Mouse (Mus musculus) liver, embryonic 13.5 days (tissue): ENCODE measurements around the gene A930033H14Rik. TPM values are rescaled to one million over a fixed set of nuclear protein-coding genes. Genes with fewer than 3 reads are reported as not detected.

Experiments used
- ATAC-seq: fragments of 200-750 bp; cut with Nextera tagmentation; 2 replicates; pipeline ENCODE4 v1.8.0; 2017; ENCODE audit warnings: low read depth, mild to moderate bottlenecking, moderate number of reproducible peaks, moderate library complexity
- DNase-seq: peaks from one replicate; pipeline ENCODE4 v3.0.0; 2022
- H3K27ac ChIP-seq: fragments of 300-500 bp; sonication (generic); 2 replicates; pipeline ENCODE4 v1.5.1; 2015; ENCODE audit warnings: moderate library complexity, mild to moderate bottlenecking, inconsistent platforms
- H3K27me3 ChIP-seq: fragments of 300-500 bp; sonication (generic); 2 replicates; pipeline ENCODE4 v1.6.1; 2015; ENCODE audit warnings: mild to moderate bottlenecking, inconsistent platforms
- H3K36me3 ChIP-seq: fragments of 300-500 bp; sonication (generic); 2 replicates; pipeline ENCODE4 v1.6.1; 2015; ENCODE audit warnings: mild to moderate bottlenecking, inconsistent platforms
- H3K4me1 ChIP-seq: fragments of 300-500 bp; sonication (generic); replicated peaks from 2 replicates; pipeline ENCODE4 v1.6.1; 2015; ENCODE audit warnings: inconsistent platforms
- H3K4me2 ChIP-seq: fragments of 300-500 bp; sonication (generic); 2 replicates; pipeline ENCODE4 v1.6.1; 2015; ENCODE audit warnings: inconsistent platforms, mild to moderate bottlenecking, moderate library complexity
- H3K4me3 ChIP-seq: fragments of 300-500 bp; sonication (generic); replicated peaks from 2 replicates; pipeline ENCODE4 v1.5.1; 2015; ENCODE audit warnings: mild to moderate bottlenecking, inconsistent platforms
- H3K9ac ChIP-seq: fragments of 300-500 bp; sonication (generic); 2 replicates; pipeline ENCODE4 v1.6.1; 2015; ENCODE audit warnings: mild to moderate bottlenecking, inconsistent platforms
- H3K9me3 ChIP-seq: fragments of 300-500 bp; sonication (generic); replicated peaks from 2 replicates; pipeline ENCODE4 v1.6.1; 2016; ENCODE audit warnings: inconsistent platforms
- WGBS: fragments of 180-500 bp; shearing (Covaris S2); methylation state at CpG from one replicate; pipeline ENCODE4 v1.1.7; 2015; ENCODE audit not compliant: insufficient replicate concordance; 5-methylcytosine and 5-hydroxymethylcytosine counted together
- polyA plus RNA-seq: library from polyadenylated mRNA; unstranded; fragments of >200 nt; fragmentation: Nextera tagmentation; extraction: Ambion mirVana; gene quantifications from 2 replicates; pipeline ENCODE4 v1.2.1, GENCODE M21; 2015

A930033H14Rik gene
- 0.39 TPM in 2 replicates for polyA plus RNA-seq

DNA sequence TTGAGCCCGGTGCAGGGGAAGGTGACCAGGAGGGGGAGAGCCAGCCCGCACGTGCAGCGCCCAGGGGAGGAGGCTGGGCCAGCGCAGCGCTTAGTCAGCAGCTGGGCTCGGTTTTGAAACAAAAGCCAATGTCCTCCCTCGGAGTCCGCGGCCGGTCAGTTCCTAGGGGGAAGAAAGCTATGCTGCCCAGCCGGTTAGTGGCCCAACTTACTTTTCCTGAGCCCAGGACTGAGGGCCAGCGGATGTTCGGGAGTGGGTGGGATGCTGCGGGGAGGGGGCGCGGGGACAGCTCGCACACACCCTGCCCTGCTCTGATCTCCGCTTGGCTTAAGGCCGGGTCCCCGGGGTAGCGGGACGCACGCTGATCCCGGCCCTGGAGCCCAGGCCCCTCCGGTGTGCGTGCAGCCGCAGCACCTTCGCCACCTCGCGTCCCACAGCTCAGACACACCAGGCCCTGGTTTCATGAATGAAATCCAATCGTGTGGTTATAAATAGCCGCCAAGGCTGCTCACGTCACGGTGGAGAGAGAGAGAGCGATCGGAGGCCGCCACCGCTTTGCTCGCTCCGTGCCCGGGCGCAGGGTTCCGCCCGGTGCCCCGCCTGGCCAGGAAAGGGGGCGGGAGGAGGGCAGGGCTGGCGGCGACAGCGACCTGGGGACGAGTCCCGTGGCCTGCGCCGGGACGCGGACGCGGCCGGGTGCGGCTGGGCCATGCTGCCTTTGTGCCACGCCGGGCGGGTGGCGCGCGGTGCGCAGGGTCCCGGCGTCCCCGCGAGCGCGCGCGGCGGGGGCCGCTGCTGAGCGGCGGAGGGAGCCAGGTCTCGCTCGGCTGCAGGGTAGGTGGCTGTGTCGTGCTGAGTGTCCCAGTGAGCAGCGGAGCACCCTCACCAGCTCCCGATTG is at the start of gene A930033H14Rik:
A930033H14Rik (minus strand) TSS at position 557 of the 899 bp plus-strand sequence.
- ATAC-seq (peak; percentile 81), DNase-seq (peak; percentile 43)
- Histone ChIP-seq H3K27ac (peak within 1 kb of the TSS; percentile 87), H3K36me3 (0 out of 2 replicates have a peak, but pooled peaks cover 5% of the 10 kb centered on the region), H3K4me2 (peak within 1 kb of the TSS; percentile 75), H3K27me3 (peaks cover 33% of the 10 kb centered on the region), H3K4me1 (peaks cover 33% of the 10 kb centered on the region), H3K9me3 (no peaks in the 10 kb centered on the region), H3K9ac (peak within 1 kb of the TSS; percentile 74), H3K4me3 (peak within 1 kb of the TSS; percentile 61)
- under 1% methylated on average over 81 of the region's 84 CpGs for WGBS

DNA sequence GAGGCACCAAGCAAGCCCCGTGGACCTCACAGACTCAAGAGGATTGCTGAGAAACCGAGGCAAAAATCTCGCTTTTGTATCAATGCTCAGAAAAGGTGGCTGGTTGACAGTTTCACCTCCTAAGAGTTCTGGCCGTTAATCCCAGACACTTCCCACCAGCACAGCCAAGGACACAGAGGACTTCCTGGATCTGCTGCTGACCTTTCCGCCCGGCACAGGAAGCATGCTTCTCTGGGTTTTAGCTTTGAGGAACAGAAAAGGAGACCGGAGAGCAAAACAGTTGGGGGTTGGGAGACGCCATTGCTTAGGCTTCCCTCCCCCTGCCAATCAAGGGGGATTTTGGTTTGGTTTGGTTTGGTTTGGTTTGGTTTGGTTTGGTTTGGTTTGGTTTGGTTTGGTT is 47.0 kb upstream of the A930033H14Rik start:
- Histone ChIP-seq H3K9ac (no peak overlapping the region), H3K4me1 (peaks cover 25% of the 10 kb centered on the region), H3K4me3 (no peak overlapping the region), H3K36me3 (no peaks in the 10 kb centered on the region), H3K9me3 (no peaks in the 10 kb centered on the region), H3K4me2 (no peak overlapping the region), H3K27ac (no peak overlapping the region), H3K27me3 (no peaks in the 10 kb centered on the region)
- 63% methylated on average over 8 of the region's 8 CpGs for WGBS
- no peak for ATAC-seq
- DNase-seq, result no peak

DNA sequence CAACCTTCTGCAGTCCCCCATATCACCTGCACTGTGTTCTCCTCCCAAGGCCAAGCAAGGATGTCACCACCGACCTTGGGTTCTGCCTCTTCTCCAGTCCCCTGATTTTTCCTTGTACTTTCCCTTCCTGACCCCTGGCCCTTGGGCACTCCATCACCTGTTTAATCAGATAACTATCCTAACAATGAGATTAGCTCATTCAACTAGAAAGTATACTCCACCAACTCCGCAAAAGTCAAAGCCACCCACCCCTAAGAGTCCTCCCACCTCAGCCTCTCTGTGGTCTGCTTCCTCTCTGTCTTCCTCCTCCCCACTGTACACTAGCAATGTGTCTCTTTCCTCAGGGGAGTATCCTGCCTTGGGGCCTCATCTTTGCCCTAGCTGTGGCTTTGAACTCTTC is 46.3 kb upstream of the A930033H14Rik start:
- Histone ChIP-seq H3K27me3 (no peaks in the 10 kb centered on the region), H3K9ac (no peak overlapping the region), H3K27ac (peak overlapping the region; percentile 39; the same call in 1 of the 2 replicates), H3K9me3 (no peaks in the 10 kb centered on the region), H3K4me3 (no peak overlapping the region), H3K4me1 (peaks cover 30% of the 10 kb centered on the region), H3K36me3 (no peaks in the 10 kb centered on the region), H3K4me2 (no peak overlapping the region)
- WGBS, result 32% methylated on average over 2 of the region's 2 CpGs
- no peak for DNase-seq
- ATAC-seq, result no peak

DNA sequence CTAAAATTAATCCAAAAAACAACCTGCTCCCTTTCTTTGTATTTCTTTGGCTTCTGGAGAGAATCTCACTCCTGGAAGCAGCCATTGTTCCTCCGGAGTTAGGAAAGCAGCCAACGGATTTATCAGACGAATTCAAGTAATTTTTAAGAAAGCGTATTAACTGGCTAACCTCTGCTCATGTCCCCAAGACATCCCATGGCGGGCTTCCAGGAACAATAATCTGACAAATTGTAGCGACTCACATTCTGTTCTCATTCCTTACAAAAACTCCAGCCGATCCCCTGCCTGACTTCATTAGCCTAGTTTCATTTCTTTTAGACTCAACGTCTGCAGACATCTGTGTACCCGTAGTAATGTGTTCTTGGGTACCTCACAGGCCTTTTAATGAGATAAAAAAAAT is 45.7 kb upstream of the A930033H14Rik start:
- H3K4me3 ChIP-seq, result no peak overlapping the region
- H3K27me3 ChIP-seq, result no peaks in the 10 kb centered on the region
- H3K4me2 ChIP-seq, result no peak overlapping the region
- no peaks in the 10 kb centered on the region for H3K36me3 ChIP-seq
- no peak for DNase-seq
- peak overlapping the region; percentile 39; the same call in 1 of the 2 replicates for H3K27ac ChIP-seq
- peaks cover 31% of the 10 kb centered on the region for H3K4me1 ChIP-seq
- no peak for ATAC-seq
- 69% methylated on average over 9 of the region's 9 CpGs for WGBS
- H3K9ac ChIP-seq, result no peak overlapping the region
- no peaks in the 10 kb centered on the region for H3K9me3 ChIP-seq

DNA sequence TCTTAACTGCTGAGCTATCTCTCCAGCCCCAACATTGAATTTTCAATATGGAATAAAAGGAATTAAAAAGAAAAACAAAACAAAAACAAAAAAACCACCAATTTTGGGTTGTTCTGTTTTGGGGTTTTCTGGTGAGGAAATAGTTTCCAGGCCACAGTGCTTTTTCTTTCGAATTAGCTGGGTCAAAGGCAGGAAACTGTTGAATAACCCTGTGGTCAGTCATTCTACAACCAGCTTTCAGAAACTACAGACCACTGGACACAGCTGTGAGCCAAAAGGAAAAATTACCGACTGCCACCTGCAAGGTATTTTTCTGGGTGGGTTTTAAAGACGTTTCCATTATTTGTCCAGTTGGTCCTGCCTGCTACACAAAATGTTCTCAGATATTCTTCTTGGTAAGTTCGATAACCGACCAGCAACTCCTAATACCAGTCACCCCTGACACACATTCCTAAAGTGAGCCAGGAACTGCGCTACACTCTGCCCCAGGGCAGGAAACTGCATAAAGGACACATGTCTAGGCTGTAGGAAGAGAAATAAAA is 44.8 kb upstream of the A930033H14Rik start:
- DNase-seq (no peak), ATAC-seq (no peak)
- no peaks in the 10 kb centered on the region for H3K9me3 ChIP-seq
- WGBS, result 42% methylated on average over 6 of the region's 6 CpGs
- H3K27ac ChIP-seq, result no peak overlapping the region
- H3K27me3 ChIP-seq, result no peaks in the 10 kb centered on the region
- H3K4me1 ChIP-seq, result peaks cover 35% of the 10 kb centered on the region
- H3K4me2 ChIP-seq, result no peak overlapping the region
- no peak overlapping the region for H3K4me3 ChIP-seq
- H3K36me3 ChIP-seq, result no peaks in the 10 kb centered on the region
- no peak overlapping the region for H3K9ac ChIP-seq

DNA sequence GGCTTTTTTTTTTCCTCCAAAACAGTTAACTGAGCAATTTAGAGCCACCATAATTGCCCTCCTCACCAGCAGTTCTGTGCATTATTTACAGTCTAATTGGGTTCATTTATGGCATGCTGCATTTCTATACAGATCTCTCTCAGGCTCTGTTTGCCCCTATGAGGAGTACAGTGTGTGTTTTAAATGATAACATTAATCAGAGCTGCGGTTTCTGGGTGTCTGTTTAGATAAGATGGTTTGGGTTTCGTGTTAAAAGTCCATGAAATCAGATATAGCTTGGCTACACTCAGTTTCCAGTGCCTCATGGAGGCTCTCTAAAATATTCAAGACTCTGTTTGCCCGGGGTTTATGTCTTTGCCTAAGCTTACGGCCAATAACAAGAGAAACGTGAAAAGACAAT is 42.7 kb upstream of the A930033H14Rik start:
- Histone ChIP-seq H3K4me3 (no peak overlapping the region), H3K4me1 (peaks cover 38% of the 10 kb centered on the region), H3K9ac (no peak overlapping the region), H3K9me3 (no peaks in the 10 kb centered on the region), H3K27ac (no peak overlapping the region), H3K4me2 (no peak overlapping the region), H3K36me3 (no peaks in the 10 kb centered on the region), H3K27me3 (no peaks in the 10 kb centered on the region)
- peak; percentile 43; the same call in 1 of the 2 replicates for ATAC-seq
- no peak for DNase-seq
- 24% methylated on average over 5 of the region's 5 CpGs for WGBS

DNA sequence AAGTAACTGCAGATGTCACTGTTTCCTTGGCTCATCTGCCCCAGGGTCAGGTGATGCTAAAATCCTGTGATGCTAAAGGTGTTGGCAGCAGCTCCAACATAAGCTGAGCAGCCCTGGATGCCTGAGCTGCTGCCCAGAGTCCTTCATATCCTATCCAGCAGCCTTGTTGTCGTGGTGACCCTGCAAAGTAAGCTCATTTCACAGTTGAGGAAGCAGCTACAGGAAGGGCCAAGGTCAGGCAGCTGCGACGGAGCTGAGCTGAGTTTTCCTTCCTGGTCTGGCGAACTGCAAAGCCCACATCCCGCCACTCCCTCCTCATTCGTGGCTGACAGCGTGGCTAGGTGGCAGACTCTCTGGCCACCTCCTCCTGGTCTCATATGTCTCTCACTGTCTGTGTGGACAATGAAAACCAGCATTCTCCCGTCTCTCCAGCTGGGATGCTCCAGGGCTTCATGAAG is 41.5 kb upstream of the A930033H14Rik start:
- H3K9ac ChIP-seq, result no peak overlapping the region
- H3K4me3 ChIP-seq, result no peak overlapping the region
- DNase-seq (no peak), ATAC-seq (0 out of 2 replicates have a peak, but pooled peaks have one; percentile 19)
- peaks cover 7% of the 10 kb centered on the region; the same call in 1 of the 2 replicates for H3K36me3 ChIP-seq
- peak overlapping the region; percentile 69; the same call in 1 of the 2 replicates for H3K27ac ChIP-seq
- H3K4me1 ChIP-seq, result peaks cover 38% of the 10 kb centered on the region
- H3K4me2 ChIP-seq, result no peak overlapping the region
- H3K27me3 ChIP-seq, result no peaks in the 10 kb centered on the region
- H3K9me3 ChIP-seq, result no peaks in the 10 kb centered on the region
- 11% methylated on average over 8 of the region's 8 CpGs for WGBS

DNA sequence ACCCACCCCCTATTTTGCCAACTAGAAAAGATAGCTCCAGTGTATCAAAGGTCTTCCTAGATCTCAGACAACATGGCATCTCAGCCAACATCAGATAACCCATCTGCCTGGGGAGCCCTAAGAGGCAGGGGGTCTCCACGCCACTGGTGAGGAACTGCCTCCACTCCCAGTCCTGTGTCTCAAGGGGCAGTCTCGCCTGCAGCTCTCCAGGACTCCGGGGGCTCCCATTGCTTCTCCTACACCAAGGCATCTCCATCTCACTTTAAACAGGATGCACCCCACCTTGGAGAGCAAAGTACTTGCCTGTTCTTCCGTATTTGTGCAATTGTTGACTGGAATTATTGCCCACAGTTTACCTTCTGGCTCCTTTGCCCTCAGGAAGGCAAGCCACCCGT is 40.8 kb upstream of the A930033H14Rik start:
- no peaks in the 10 kb centered on the region for H3K27me3 ChIP-seq
- H3K9ac ChIP-seq, result no peak overlapping the region
- no peak overlapping the region for H3K4me2 ChIP-seq
- peaks cover 36% of the 10 kb centered on the region for H3K4me1 ChIP-seq
- no peak overlapping the region for H3K4me3 ChIP-seq
- ATAC-seq (no peak), DNase-seq (no peak)
- peak overlapping the region; percentile 69 for H3K27ac ChIP-seq
- no peaks in the 10 kb centered on the region for H3K9me3 ChIP-seq
- WGBS, result 50% methylated on average over 5 of the region's 5 CpGs
- H3K36me3 ChIP-seq, result peaks cover 9% of the 10 kb centered on the region; the same call in 1 of the 2 replicates

DNA sequence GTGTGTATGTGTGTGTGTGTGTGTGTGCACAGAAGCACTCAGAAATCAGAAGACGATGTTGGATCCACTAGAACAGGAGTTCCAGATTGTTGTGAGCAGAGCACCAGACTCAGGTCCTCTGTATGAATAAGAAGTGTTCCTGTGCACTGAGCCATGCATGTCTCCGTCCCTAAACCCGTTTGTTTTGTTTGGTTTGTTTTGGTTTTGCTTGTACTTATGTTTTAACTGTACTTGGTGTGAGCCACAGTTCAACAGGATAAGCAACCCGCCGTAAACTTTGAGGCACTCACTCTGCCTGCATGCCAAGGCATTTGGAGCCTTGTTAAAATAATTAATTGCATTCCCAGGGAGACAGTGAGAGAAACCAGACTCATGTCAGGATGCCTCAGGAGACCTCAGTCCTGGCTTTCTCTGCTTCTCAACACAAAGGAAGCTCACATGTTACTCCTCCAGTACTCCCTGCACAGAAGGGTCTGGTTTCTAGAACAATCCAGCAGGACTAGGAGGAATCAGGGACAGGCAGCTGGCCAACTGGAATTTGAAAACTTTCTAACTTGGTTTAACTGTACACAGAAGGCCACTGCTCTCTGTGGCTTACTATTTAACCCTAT is 40.3 kb upstream of the A930033H14Rik start:
- peaks cover 9% of the 10 kb centered on the region; the same call in 1 of the 2 replicates for H3K36me3 ChIP-seq
- peaks cover 36% of the 10 kb centered on the region for H3K4me1 ChIP-seq
- H3K27me3 ChIP-seq, result no peaks in the 10 kb centered on the region
- ATAC-seq (peak; percentile 24; the same call in 1 of the 2 replicates), DNase-seq (no peak)
- H3K9ac ChIP-seq, result no peak overlapping the region
- H3K4me3 ChIP-seq, result no peak overlapping the region
- 51% methylated on average over 5 of the region's 5 CpGs for WGBS
- H3K27ac ChIP-seq, result peak overlapping the region; percentile 69
- no peak overlapping the region for H3K4me2 ChIP-seq
- no peaks in the 10 kb centered on the region for H3K9me3 ChIP-seq

DNA sequence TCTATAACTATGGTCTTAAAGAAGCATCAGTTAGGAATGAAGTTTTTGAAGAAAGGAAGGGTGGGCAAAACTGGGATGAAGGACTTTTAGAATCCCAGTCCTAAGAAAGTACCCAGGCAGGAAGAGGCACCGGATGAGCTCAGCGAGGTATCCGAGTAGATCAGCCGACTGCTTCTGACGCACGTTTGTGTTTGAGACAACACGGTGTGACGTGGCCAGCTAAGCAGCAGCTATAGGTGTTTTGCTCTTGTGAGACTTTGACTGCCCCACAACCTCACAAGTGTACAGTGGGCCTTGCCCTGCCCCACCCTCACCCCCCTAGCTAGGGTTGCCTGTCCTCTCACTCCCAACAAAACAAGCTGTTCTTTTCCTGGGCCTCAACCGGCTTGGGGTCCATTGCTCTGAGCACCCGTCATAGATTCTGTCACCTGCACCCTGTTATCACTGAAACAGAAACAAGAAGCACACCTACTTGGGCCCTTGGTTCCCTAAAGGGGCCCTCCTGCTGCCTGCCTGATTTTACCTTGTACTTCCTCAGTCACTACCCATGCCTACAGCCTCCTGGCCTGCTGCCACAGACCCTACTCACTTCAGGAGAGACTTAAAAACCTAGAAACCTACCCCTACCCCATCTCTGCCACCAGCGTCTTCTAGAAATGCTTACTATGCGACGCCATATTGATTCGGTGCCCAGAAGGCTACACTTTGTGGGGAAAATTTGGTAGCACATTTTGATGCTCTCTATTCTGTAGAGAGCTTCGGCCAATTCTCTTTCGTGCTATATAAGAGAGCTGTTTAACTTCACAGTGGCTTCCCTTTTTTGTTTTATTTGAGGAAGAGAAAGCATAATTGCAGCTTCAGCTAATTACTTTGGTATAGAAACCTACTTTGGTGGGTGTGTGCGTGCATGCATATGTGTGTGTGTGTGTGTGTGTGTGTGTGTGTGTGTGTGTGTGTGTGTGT is 39.5 kb upstream of the A930033H14Rik start:
- DNase-seq (no peak), ATAC-seq (no peak)
- H3K9ac ChIP-seq, result no peak overlapping the region
- H3K4me2 ChIP-seq, result no peak overlapping the region
- no peak overlapping the region for H3K4me3 ChIP-seq
- 68% methylated on average over 17 of the region's 17 CpGs for WGBS
- no peaks in the 10 kb centered on the region for H3K27me3 ChIP-seq
- no peaks in the 10 kb centered on the region for H3K9me3 ChIP-seq
- H3K27ac ChIP-seq, result peak overlapping the region; percentile 69
- H3K4me1 ChIP-seq, result peaks cover 36% of the 10 kb centered on the region
- peaks cover 9% of the 10 kb centered on the region; the same call in 1 of the 2 replicates for H3K36me3 ChIP-seq
